Mouse (Mus musculus): ENCODE results near the gene Cbx2. TPM values are rescaled to one million over a fixed set of nuclear protein-coding genes. Genes with fewer than 3 reads are reported as not detected.
A peak's percentile ranks its signal among the peaks of the same experiment; 100 is the strongest.

The Cbx2 gene
- 20.3 and 24.2 TPM in 2 replicates for polyA plus RNA-seq (2015; fragmentation: Nextera tagmentation; extraction: Ambion mirVana)

DNA sequence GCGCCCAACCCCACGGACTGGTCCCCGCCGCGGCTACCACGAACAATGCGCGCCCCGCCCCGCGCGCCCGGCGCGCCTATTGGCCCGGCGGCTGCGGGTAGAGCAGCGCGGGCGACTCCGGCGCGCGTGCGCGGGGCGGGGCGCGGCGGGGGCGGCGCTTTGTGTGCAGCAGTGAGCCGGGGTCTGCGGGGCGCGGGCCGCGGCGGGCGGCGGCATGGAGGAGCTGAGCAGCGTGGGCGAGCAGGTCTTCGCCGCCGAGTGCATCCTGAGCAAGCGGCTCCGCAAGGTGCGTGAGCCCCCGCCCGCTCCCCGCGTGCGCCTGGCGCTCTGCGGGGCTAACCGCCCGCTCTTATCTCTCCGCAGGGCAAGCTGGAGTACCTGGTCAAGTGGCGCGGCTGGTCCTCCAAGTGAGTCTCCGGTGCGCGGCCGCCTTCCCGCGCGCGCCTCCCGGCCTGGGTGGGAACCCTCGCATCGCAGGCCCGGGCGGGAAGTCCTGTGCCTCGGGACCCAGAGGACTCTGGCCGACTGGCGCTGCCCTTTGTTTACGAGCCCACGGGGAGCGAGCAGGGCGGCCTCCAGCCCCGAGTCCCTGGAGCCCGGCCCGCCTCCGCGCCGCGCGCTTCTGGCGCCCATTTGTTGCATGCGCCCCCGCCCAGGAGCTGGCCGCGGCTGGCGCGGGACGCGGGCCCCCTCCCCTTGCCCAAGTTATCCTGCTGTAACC, at the start of gene Cbx2:
Gene Cbx2, plus strand, starts transcription at position 68 of the 721 bp plus-strand sequence.
- Histone ChIP-seq H3K27me3 (peaks cover 14% of the 10 kb centered on the region), H3K4me1 (replicated peaks) (peaks cover 47% of the 10 kb centered on the region), H3K36me3 (peaks cover 18% of the 10 kb centered on the region), H3K9ac (peak within 1 kb of the TSS; percentile 95), H3K4me2 (peak within 1 kb of the TSS; percentile 90), H3K4me3 (peak within 1 kb of the TSS; percentile 99), H3K27ac (peak within 1 kb of the TSS; percentile 91), H3K9me3 (no peaks in the 10 kb centered on the region)
- WGBS = under 1% methylated on average over 65 of the region's 99 CpGs
- ATAC-seq (ENCODE audit: low FRiP score) = peak; percentile 90

GRCm38 (mm10) chr11:118974340-118974739, 48.4 kb upstream of the Cbx2 start:
- Histone ChIP-seq H3K9ac (no peak overlapping the region), H3K36me3 (no peaks in the 10 kb centered on the region), H3K27me3 (0 out of 2 replicates have a peak, but pooled peaks cover 10% of the 10 kb centered on the region), H3K9me3 (no peaks in the 10 kb centered on the region), H3K4me3 (no peak overlapping the region), H3K4me2 (no peak overlapping the region), H3K4me1 (replicated peaks) (peaks cover 30% of the 10 kb centered on the region), H3K27ac (no peak overlapping the region)
- ATAC-seq (ENCODE audit: low FRiP score) = no peak
- 85% methylated on average over 7 of the region's 7 CpGs for WGBS

GRCm38 (mm10) chr11:118975427-118975826, 47.3 kb upstream of the Cbx2 start:
- Histone ChIP-seq H3K4me3 (0 out of 2 replicates have a peak overlapping the region, but pooled peaks have one; percentile 5), H3K9ac (peak overlapping the region; percentile 44; the same call in 1 of the 2 replicates), H3K36me3 (no peaks in the 10 kb centered on the region), H3K9me3 (no peaks in the 10 kb centered on the region), H3K4me2 (peak overlapping the region; percentile 42; the same call in 1 of the 2 replicates), H3K27me3 (0 out of 2 replicates have a peak, but pooled peaks cover 11% of the 10 kb centered on the region), H3K27ac (no peak overlapping the region), H3K4me1 (replicated peaks) (peaks cover 30% of the 10 kb centered on the region)
- 2% methylated on average over 10 of the region's 10 CpGs for WGBS
- no peak for ATAC-seq (ENCODE audit: low FRiP score)

DNA sequence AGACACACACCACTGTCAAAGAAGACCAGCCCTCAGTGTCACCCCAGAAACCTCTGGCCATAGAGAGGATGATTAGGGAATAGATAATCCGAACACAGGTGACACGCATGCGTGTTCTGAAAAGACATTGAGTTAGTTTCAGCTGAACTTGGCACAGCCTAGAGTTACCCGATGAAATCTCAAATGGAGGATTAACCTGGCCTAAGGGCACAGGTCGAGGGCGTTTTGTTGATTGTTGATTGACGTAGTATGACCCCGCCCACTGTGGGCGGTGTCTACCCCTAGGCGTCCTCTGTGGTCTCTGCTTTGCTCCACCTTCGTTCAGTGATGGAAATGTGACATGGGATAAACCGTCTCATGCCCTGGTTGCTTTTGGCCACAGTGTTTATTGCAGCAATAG, 46.8 kb upstream of the Cbx2 start:
- H3K9me3 ChIP-seq = no peaks in the 10 kb centered on the region
- H3K4me2 ChIP-seq = peak overlapping the region; percentile 42; the same call in 1 of the 2 replicates
- no peaks in the 10 kb centered on the region for H3K36me3 ChIP-seq
- peak overlapping the region; percentile 44; the same call in 1 of the 2 replicates for H3K9ac ChIP-seq
- peaks cover 27% of the 10 kb centered on the region for H3K4me1 ChIP-seq (replicated peaks)
- no peak overlapping the region for H3K27ac ChIP-seq
- 0 out of 2 replicates have a peak overlapping the region, but pooled peaks have one; percentile 5 for H3K4me3 ChIP-seq
- ATAC-seq (ENCODE audit: low FRiP score) = no peak
- H3K27me3 ChIP-seq = 0 out of 2 replicates have a peak, but pooled peaks cover 11% of the 10 kb centered on the region
- 23% methylated on average over 12 of the region's 12 CpGs for WGBS

- H3K4me3 ChIP-seq = no peak overlapping the region
- H3K27me3 ChIP-seq = 0 out of 2 replicates have a peak, but pooled peaks cover 11% of the 10 kb centered on the region
- H3K9me3 ChIP-seq = no peaks in the 10 kb centered on the region
- WGBS = 81% methylated on average over 2 of the region's 2 CpGs
- H3K4me1 ChIP-seq (replicated peaks) = peaks cover 18% of the 10 kb centered on the region
- no peak overlapping the region for H3K4me2 ChIP-seq
- H3K27ac ChIP-seq = no peak overlapping the region
- H3K36me3 ChIP-seq = no peaks in the 10 kb centered on the region
- ATAC-seq (ENCODE audit: low FRiP score) = no peak
- H3K9ac ChIP-seq = no peak overlapping the region
Measured at GRCm38 (mm10) chr11:118980388-118980787, 42.4 kb upstream of the Cbx2 start.

GRCm38 (mm10) chr11:118981012-118981776, 41.6 kb upstream of the Cbx2 start:
- ATAC-seq (ENCODE audit: low FRiP score) = no peak
- H3K4me3 ChIP-seq = no peak overlapping the region
- H3K27ac ChIP-seq = no peak overlapping the region
- WGBS = 73% methylated on average over 18 of the region's 18 CpGs
- no peak overlapping the region for H3K4me2 ChIP-seq
- H3K4me1 ChIP-seq (replicated peaks) = peaks cover 12% of the 10 kb centered on the region
- H3K36me3 ChIP-seq = no peaks in the 10 kb centered on the region
- H3K9ac ChIP-seq = no peak overlapping the region
- no peaks in the 10 kb centered on the region for H3K9me3 ChIP-seq
- H3K27me3 ChIP-seq = 0 out of 2 replicates have a peak, but pooled peaks cover 11% of the 10 kb centered on the region

DNA sequence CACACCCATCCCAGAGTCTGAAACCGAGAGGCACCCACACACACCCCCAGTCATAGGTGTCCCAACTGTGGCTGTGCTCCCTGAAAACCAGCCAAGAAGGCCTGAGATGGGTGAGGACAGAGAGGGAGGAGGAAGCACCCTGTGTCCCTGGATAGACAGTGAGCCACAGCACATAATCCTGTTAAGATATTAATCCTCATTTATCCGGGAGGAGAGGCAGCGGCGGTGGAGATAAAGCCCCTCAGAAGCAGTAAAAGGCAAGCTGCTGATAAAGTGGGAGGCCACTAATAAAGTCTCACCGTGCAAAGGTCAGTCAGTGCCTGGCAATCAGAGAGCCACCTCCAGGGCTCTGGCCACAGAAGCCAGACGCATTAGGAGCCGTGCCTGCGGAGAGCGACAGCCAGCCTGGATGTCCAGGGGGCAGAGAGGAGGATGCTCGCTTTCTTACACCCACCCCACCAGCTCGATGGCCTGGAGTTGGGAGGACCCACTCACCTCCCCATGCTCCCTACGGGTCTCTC, 40.1 kb upstream of the Cbx2 start:
- Histone ChIP-seq H3K27me3 (0 out of 2 replicates have a peak, but pooled peaks cover 8% of the 10 kb centered on the region), H3K9me3 (no peaks in the 10 kb centered on the region), H3K9ac (no peak overlapping the region), H3K4me1 (replicated peaks) (peaks cover 12% of the 10 kb centered on the region), H3K4me2 (no peak overlapping the region), H3K27ac (no peak overlapping the region), H3K4me3 (no peak overlapping the region), H3K36me3 (no peaks in the 10 kb centered on the region)
- ATAC-seq (ENCODE audit: low FRiP score) = no peak
- WGBS = 66% methylated on average over 12 of the region's 12 CpGs

DNA sequence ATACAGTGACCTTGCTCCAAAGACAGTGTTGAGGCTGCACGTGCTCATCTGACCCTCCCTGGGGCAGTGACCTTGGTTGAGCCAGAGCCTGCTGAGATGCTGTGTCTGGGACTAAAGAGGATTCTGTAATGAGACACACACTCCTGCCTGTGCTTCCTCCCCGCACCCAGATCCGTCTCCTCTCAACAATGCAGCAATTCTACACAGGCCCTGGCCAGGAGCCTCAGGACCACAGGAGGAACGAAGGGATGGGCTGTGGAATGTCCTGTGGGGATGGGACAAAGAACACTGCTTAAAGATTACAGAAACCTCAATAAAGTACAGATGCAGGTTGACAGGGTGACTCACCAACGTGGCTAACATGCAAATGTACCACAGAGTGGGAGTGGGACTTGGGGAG, 37.2 kb upstream of the Cbx2 start:
- Histone ChIP-seq H3K4me2 (no peak overlapping the region), H3K9me3 (no peaks in the 10 kb centered on the region), H3K27ac (no peak overlapping the region), H3K4me3 (no peak overlapping the region), H3K4me1 (replicated peaks) (peaks cover 12% of the 10 kb centered on the region), H3K9ac (no peak overlapping the region), H3K36me3 (no peaks in the 10 kb centered on the region), H3K27me3 (no peaks in the 10 kb centered on the region)
- ATAC-seq (ENCODE audit: low FRiP score) = no peak
- 56% methylated on average over 5 of the region's 5 CpGs for WGBS

DNA sequence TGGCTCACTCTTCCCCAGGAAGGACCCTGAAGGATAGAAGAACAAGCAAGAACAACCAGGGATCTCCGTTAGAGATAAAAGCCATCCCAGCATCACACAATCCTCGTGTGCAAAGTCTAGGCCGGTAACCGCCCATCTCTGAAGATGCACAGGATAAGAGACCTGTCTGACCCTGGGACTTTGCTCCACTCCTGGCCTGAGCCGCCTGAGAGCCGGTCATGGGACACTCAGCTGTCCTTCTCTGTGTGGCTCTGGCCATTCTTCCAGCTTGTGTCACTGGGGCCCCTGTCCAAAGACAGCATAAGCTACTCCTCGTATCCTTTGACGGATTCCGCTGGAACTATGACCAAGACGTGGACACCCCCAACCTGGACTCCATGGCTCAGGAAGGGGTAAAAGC, 34.8 kb upstream of the Cbx2 start, which contains the start of gene Enpp7:
Gene Enpp7, plus strand, starts transcription at position 190 of the 400 bp plus-strand sequence.
- Histone ChIP-seq H3K4me3 (no peak within 1 kb of the TSS), H3K36me3 (no peaks in the 10 kb centered on the region), H3K9me3 (no peaks in the 10 kb centered on the region), H3K4me1 (replicated peaks) (peaks cover 5% of the 10 kb centered on the region), H3K27ac (no peak within 1 kb of the TSS), H3K27me3 (no peaks in the 10 kb centered on the region), H3K4me2 (no peak within 1 kb of the TSS), H3K9ac (no peak within 1 kb of the TSS)
- 90% methylated on average over 10 of the region's 10 CpGs for WGBS
- ATAC-seq (ENCODE audit: low FRiP score) = no peak

- Histone ChIP-seq H3K9me3 (no peaks in the 10 kb centered on the region), H3K27ac (no peak overlapping the region), H3K4me2 (no peak overlapping the region), H3K4me3 (no peak overlapping the region), H3K4me1 (replicated peaks) (peaks cover 19% of the 10 kb centered on the region), H3K27me3 (peaks cover 13% of the 10 kb centered on the region; the same call in 1 of the 2 replicates), H3K9ac (no peak overlapping the region), H3K36me3 (no peaks in the 10 kb centered on the region)
- WGBS = 81% methylated on average over 3 of the region's 3 CpGs
- no peak for ATAC-seq (ENCODE audit: low FRiP score)
Measured at GRCm38 (mm10) chr11:118992781-118993180, 30.0 kb upstream of the Cbx2 start.

DNA sequence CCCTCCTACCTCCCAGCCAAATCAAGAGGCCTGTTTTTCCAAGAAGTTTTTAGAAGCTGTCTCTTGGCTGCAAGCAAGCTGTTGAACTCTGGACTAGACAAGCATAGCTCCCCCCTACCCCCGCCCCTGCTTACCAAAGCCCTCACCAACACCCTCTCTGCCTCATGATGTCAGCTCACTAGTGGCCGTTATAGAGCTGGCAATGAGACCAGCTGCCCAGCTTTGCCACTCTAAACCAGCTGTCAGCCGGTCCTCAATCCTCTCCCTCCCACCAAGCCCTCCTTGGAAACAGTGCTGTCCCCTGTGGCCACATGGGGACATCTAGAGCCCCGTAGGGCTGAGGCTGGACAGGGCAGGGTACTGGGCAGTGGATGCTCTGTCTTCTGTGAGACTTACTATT, 27.3 kb upstream of the Cbx2 start:
- H3K36me3 ChIP-seq = no peaks in the 10 kb centered on the region
- 22% methylated on average over 4 of the region's 4 CpGs for WGBS
- H3K27me3 ChIP-seq = peaks cover 13% of the 10 kb centered on the region; the same call in 1 of the 2 replicates
- peak overlapping the region; percentile 26; the same call in 1 of the 2 replicates for H3K9ac ChIP-seq
- H3K4me2 ChIP-seq = no peak overlapping the region
- ATAC-seq (ENCODE audit: low FRiP score) = no peak
- H3K4me1 ChIP-seq (replicated peaks) = peaks cover 41% of the 10 kb centered on the region
- no peak overlapping the region for H3K4me3 ChIP-seq
- H3K9me3 ChIP-seq = no peaks in the 10 kb centered on the region
- H3K27ac ChIP-seq = no peak overlapping the region; the same call in 1 of the 2 replicates

DNA sequence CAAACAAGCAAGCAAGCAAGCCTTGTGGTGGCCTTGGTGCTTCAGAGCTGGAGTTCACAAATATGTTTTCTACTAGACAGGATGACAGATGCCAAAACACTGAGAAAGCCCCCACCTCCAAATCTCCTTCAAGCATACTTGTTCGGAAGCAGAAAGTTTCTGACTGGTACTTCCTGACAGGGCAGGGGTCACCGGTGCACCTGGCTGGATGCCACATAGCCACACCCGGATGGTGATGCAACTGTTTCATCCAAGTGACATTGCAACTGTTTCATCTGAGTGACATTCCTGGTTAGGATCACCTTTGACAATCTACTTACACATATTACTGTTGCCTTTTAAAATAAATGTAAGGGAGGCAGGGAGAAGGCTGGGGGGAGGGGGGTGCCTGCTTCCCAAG, 25.6 kb upstream of the Cbx2 start:
- Histone ChIP-seq H3K27ac (no peak overlapping the region), H3K4me3 (no peak overlapping the region), H3K36me3 (no peaks in the 10 kb centered on the region), H3K9me3 (no peaks in the 10 kb centered on the region), H3K4me1 (replicated peaks) (peaks cover 41% of the 10 kb centered on the region), H3K27me3 (peaks cover 13% of the 10 kb centered on the region; the same call in 1 of the 2 replicates), H3K9ac (no peak overlapping the region), H3K4me2 (no peak overlapping the region)
- ATAC-seq (ENCODE audit: low FRiP score) = no peak
- WGBS = 86% methylated on average over 3 of the region's 3 CpGs
